Mouse (Mus musculus) 3T3-L1 (cell line): ENCODE measurements around the gene Boc.
"Not testable (repeated sequence)": the region's sequence is repeated elsewhere in the genome, so short reads cannot be mapped to it uniquely, and the experiment has no call there.

Source experiments
- DNase-seq: peaks from one replicate; pipeline ENCODE4 v3.0.0-alpha.2; 2015; ENCODE audit warnings: low read depth, low spot score

The Boc gene

DNA sequence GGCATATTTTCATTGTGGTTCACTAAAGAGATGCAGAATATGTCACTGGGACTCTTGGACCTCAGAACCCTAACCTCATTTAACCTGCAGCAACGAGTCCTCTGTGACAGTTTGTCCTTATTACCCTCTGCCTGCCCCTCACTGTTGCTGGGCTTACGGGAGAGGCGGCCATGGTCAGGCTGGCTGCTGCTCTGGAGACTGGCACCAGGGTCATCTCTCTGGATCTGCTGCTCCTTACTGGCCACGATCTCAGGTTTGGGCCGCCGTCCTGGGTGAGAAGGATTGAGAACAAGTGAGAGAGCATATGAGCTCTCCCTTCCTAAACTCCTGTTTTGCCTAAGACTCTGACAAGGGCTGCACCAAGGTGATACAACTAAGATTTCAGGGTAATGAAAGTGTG, 66.5 kb downstream of the Boc start:
- no peak for DNase-seq

DNA sequence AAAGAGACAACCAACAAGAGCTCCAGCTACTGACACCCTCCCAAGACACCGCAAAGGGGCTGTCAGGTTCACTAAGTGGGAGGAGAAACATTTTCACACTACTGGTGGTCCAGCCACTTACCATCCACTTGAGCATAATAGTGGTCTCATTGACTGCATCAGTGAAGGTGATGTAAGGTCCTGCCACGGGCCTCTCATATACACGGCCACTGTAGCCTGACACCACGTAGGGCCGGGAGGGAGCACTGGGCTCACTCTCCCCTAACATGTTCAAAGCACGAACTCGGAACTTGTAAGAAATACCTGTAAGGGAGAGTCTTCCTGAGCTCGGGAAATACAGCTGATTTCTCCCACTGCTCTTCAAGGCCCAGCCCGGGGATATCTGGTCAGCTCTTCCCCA, 67.6 kb downstream of the Boc start:
- no peak for DNase-seq

DNA sequence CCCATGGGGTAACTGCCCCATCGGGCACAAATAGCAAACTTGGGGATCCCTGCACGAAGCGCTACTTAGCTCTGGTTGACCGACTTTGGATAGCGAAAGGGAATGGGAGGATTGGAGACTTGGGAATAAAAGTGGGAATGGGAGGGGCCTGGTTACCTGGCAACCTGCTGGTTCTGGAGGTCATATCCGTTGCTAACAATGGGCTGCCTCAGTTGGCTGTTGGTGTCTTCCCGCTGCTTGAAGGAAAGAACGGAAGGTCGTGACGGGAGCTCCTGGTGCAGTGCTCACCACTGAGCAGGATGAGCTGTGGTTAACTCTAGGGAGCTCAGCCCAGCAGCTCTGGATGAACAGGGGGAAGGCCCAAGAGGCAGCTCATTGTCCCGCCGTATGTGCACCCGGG, 71.5 kb downstream of the Boc start:
- no peak for DNase-seq

- no peak for DNase-seq
Measured at GRCm38 (mm10) chr16:44486612-44487011, 72.1 kb downstream of the Boc start.

GRCm38 (mm10) chr16:44485691-44486090, 73.0 kb downstream of the Boc start:
- no peak for DNase-seq

DNA sequence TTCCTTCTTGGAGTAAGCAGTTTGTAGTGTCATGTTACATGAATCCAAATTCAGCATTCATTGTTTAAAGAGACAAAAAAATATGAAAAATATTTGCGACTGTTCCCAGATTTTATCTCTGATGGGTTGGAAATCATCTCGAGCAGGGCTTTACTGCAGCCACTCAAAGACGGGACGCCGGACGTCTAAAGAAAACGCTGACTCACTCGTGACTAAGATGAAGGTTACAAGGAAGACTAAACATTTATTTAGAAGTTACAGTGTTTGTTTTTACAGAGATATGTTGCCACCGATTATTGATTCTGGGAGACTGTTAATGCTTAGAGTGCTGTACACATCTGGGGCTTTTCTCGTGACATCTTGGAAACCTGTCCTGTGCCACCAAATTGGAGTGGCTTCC, 73.9 kb downstream of the Boc start:
- peak; percentile 74 for DNase-seq

- DNase-seq, result peak; percentile 94
Measured at GRCm38 (mm10) chr16:44484079-44484478, 74.6 kb downstream of the Boc start.

- no peak for DNase-seq
Measured at GRCm38 (mm10) chr16:44481599-44482593, 76.8 kb downstream of the Boc start.

GRCm38 (mm10) chr16:44480616-44481015, 78.1 kb downstream of the Boc start:
- peak; percentile 62 for DNase-seq

DNA sequence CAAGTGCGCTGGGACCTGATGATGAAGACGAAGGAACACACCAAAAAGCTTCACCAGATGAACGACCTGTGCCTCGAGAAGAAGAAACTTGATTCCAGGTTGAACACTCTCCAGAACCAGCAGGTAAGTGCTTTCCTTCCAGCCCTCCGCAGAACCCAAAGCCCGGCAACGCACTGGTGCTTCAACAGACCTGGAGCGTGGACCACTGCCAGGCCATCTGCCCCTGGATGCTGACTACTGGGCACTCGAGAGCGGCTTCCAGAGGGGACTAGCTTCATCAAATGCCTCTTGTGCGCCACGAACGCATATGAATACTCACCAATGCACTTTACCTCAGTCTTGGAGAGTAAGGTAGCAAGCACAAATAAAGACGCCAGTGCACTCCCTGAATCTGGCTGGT, 78.8 kb downstream of the Boc start:
- no peak for DNase-seq

DNA sequence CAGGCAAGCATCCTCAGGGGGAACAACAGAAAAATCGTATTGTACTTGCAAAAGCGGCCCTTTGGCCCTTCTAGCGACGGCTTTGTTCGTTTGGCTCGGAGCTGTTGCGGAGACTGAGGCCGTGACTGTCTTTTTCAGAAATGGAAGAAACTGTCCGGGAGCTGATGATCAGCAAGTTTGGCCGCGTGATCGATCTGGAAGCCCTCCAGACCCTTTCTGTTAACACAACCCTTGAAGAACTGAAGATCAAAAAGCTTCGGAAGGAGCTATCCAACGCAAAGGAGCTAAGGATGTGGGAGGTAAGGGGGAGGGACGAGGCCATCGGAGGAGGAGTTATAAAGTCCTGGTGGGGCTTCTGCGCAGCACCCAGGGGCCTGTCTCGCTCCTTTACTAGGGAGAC, 79.9 kb downstream of the Boc start:
- DNase-seq, result no peak

- no peak for DNase-seq
Measured at GRCm38 (mm10) chr16:44475682-44476375, 82.9 kb downstream of the Boc start.

DNA sequence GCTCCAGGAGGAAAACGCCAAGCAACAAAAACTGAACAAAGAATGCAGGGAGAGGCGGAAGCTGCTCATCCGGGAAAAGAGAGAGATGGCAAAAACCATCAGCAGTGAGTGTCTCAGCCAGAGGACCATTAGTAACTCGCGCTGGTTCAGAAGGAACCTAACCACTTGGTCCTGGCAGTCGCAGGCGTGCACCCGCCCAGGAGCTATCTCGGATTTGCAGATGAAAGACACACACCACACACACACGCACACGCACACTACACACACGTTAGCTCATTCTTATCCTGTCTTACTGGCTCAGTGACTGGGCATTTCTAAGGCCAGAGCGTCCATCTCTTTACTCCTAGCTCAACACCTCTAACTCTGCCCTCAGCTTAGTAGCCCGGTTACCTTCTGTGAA, 83.4 kb downstream of the Boc start:
- no peak for DNase-seq

DNA sequence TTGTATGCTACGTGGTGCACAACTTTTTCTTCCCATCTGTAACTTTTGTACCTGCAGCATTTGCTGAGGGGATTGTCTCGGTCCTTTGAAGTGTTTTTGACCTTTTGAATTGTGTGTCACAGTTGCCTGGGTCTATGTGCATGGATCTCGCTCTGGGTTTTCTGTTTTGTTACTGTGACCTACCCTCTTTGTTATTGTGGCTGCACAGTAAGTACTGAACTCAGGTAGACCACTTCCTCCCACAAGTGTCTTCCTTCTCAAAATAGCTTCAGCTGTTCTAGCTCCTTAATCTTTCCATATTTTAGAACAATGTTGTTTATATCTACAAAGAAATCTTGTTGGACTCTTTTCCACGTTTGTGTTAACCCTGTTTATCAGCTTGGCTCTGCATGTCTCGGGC, 97.8 kb downstream of the Boc start:
- no peak for DNase-seq

- DNase-seq, result no peak
Measured at GRCm38 (mm10) chr16:44458826-44459225, 99.9 kb downstream of the Boc start.

DNA sequence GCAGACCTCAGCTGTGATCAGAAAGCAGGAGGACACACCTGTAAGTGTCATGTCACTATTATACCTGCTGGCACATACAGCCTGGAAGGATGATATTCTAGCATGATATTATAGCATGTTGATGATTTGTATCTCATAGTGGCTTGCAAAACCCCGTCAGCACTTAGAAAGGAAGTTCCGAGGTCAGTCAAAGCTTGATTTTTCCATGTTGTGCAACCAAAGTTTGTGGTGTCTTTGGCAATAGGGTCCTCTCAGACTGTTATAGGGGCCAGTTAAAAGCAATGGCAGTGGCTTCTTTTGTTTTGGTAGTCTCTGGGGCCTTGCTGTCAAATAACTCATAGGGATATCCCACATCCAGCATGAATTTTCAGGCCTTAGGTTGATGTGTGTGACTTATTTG, 100.8 kb downstream of the Boc start:
- DNase-seq, result no peak

DNA sequence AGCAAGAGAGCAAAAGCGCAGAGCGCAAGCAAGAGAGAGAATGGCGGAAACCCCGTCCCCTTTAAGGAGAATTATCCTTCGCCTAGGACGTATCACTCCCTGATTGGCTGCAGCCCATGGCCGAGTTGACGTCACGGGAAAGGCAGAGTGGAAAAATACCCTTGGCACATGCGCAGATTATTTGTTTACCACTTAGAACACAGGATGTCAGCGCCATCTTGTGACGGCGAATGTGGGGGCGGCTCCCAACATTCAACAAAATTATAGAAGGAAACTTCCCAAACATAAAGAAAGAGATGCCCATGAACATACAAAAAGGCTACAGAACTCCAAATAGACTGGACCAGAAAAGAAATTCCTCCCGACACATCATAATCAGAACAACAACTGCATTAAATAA, 116.8 kb downstream of the Boc start:
- DNase-seq, result not testable (repeated sequence)

DNA sequence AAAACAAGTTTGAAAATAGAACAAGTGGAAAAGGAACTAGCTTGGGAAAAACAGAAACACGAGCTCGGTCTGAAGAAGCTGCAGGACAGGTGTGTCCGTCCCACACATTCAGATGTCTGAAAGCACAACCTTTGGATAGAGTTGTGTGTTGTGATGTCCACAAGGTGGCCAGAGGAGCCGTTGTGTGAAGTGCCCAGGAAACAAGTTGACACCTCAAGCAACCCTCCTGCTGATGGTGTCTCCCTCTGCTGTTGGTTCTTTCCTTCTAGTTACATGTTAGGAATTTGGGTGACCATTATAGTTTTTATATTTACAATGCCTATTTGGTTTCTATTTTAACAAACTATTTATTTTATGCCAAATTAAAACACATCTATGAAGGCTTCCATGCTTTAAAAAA, 123.2 kb downstream of the Boc start:
- DNase-seq, result peak; percentile 48
